Mouse (Mus musculus) heart, adult 11 months (tissue): ENCODE results near the gene Epha7.

Source experiments
- DNase-seq: peaks from one replicate; pipeline ENCODE4 v3.0.0; 2022

Epha7 gene

GRCm38 (mm10) chr4:28812691-28813289 lies at the start of gene Epha7:
TSS of gene Epha7 (plus strand) at chr4:28813131.
- peak; percentile 100 for DNase-seq

- DNase-seq = no peak
These were observed 29.0 kb upstream of the Epha7 start for GRCm38 (mm10) chr4:28783961-28784360.

- DNase-seq = no peak
These were observed 4.1 kb upstream of the Epha7 start for GRCm38 (mm10) chr4:28808800-28809199.

GRCm38 (mm10) chr4:28809703-28810102 lies 3.2 kb upstream of the Epha7 start:
- DNase-seq = no peak

- peak; percentile 93 for DNase-seq
These were observed 882 bp downstream of the Epha7 start for GRCm38 (mm10) chr4:28813551-28814475.

GRCm38 (mm10) chr4:28814476-28814815 lies 1.5 kb downstream of the Epha7 start:
- no peak for DNase-seq

GRCm38 (mm10) chr4:28814816-28815620 lies 2.1 kb downstream of the Epha7 start:
- peak; percentile 94 for DNase-seq

- no peak for DNase-seq
These were observed 2.6 kb downstream of the Epha7 start for GRCm38 (mm10) chr4:28815621-28815920.

- DNase-seq = no peak
These were observed 10.7 kb downstream of the Epha7 start for GRCm38 (mm10) chr4:28823616-28824015.

GRCm38 (mm10) chr4:28824616-28825015 lies 11.7 kb downstream of the Epha7 start:
- no peak for DNase-seq

- no peak for DNase-seq
These were observed 24.7 kb downstream of the Epha7 start for GRCm38 (mm10) chr4:28837669-28838068.

GRCm38 (mm10) chr4:28846311-28846710 lies 33.4 kb downstream of the Epha7 start:
- DNase-seq = no peak

- no peak for DNase-seq
These were observed 37.5 kb downstream of the Epha7 start for GRCm38 (mm10) chr4:28850388-28850787.

GRCm38 (mm10) chr4:28862845-28863666 lies 50.1 kb downstream of the Epha7 start:
- DNase-seq = no peak

GRCm38 (mm10) chr4:28866411-28866810 lies 53.5 kb downstream of the Epha7 start:
- DNase-seq = no peak

- peak; percentile 57 for DNase-seq
These were observed 58.7 kb downstream of the Epha7 start for GRCm38 (mm10) chr4:28871615-28872014.

GRCm38 (mm10) chr4:28881271-28882044 lies 68.5 kb downstream of the Epha7 start:
- no peak for DNase-seq

GRCm38 (mm10) chr4:28889630-28890029 lies 76.7 kb downstream of the Epha7 start:
- DNase-seq = no peak

GRCm38 (mm10) chr4:28890102-28890501 lies 77.2 kb downstream of the Epha7 start:
- DNase-seq = no peak

GRCm38 (mm10) chr4:28895480-28895879 lies 82.5 kb downstream of the Epha7 start:
- DNase-seq = no peak

GRCm38 (mm10) chr4:28899373-28899772 lies 86.4 kb downstream of the Epha7 start:
- no peak for DNase-seq

GRCm38 (mm10) chr4:28899783-28900182 lies 86.9 kb downstream of the Epha7 start:
- DNase-seq = peak; percentile 92
